In genomic region chr10:50704202-50704601, GRCm38 (mm10) we compare ENCODE assay signal across 9 mouse cellular contexts.
DNase-seq lines count a peak whose midpoint lies in the region; ATAC-seq and TF ChIP-seq lines count a peak whose summit lies in the region.
"Had no signal": no experiment of that assay in that cellular context is flagged by ENCODE, and none has a peak within 500 bp of the region (broad histone marks: within the 10 kb centered on the region; RNA-seq: fewer than 3 reads in every experiment).

No protein-coding gene starts in this region.

- H3K27me3 ChIP-seq in forebrain, embryonic 14.5 days (replicated peaks; ENCODE audit: control insufficient read depth, insufficient read depth, low read length) = no peaks in the 10 kb centered on the region
- no peaks in the 10 kb centered on the region for H3K27me3 ChIP-seq in kidney, embryonic 16.5 days (ENCODE audit: insufficient read depth, low read length)
- H3K27me3 ChIP-seq in limb, embryonic 14.5 days (ENCODE audit: control insufficient read depth, insufficient read depth, low read length) = no peaks in the 10 kb centered on the region
- no peaks in the 10 kb centered on the region for H3K27me3 ChIP-seq in neural tube, embryonic 12.5 days (replicated peaks)

- no peak overlapping the region for H3K9ac ChIP-seq in forebrain, embryonic 14.5 days (ENCODE audit: low read length)
- H3K9ac ChIP-seq in kidney, embryonic 16.5 days (replicated peaks; ENCODE audit: low read length) = no peak overlapping the region
- H3K9ac ChIP-seq in limb, embryonic 14.5 days (ENCODE audit: low read depth, low read length, severe bottlenecking) = no peak overlapping the region
- H3K9ac ChIP-seq in neural tube, embryonic 12.5 days = no peak overlapping the region

- peak; percentile 94 for ATAC-seq in forebrain, embryonic 14.5 days
- peak; percentile 61; the same call in 1 of the 2 replicates for ATAC-seq in kidney, embryonic 16.5 days (ENCODE audit: low FRiP score, low TSS enrichment)
- ATAC-seq in limb, embryonic 14.5 days (ENCODE audit: low FRiP score, low read depth) = peak; percentile 67; the same call in 1 of the 2 replicates
- peak; percentile 75 for ATAC-seq in neural tube, embryonic 12.5 days (ENCODE audit: low FRiP score, low read depth)

- H3K9me3 ChIP-seq in forebrain, embryonic 14.5 days (replicated peaks; ENCODE audit: control insufficient read depth, low read length) = no peaks in the 10 kb centered on the region
- no peaks in the 10 kb centered on the region for H3K9me3 ChIP-seq in kidney, embryonic 16.5 days (ENCODE audit: low read length)
- no peaks in the 10 kb centered on the region for H3K9me3 ChIP-seq in limb, embryonic 14.5 days (ENCODE audit: control insufficient read depth, low read length)
- H3K9me3 ChIP-seq in neural tube, embryonic 12.5 days = no peaks in the 10 kb centered on the region

- WGBS in forebrain, embryonic 14.5 days = 12% methylated on average over 6 of the region's 6 CpGs
- WGBS in kidney, embryonic 16.5 days = 18% methylated on average over 6 of the region's 6 CpGs
- WGBS in limb, embryonic 14.5 days = 18% methylated on average over 6 of the region's 6 CpGs
- 33% methylated on average over 6 of the region's 6 CpGs for WGBS in neural tube, embryonic 12.5 days

- peak; percentile 5 for DNase-seq in ovary, postnatal 14 days (ENCODE audit: low spot score)
- DNase-seq in ovary, postnatal 10 days (ENCODE audit: low spot score) = no peak
- peak; percentile 27 for DNase-seq in c-Kit-negative CD71-positive TER-119-positive erythroid progenitor cells, embryonic 14.5 days (ENCODE audit: low read depth, low spot score)
- peak; percentile 94 for DNase-seq in forebrain, embryonic 14.5 days (ENCODE audit: low spot score)
- DNase-seq in limb, embryonic 14.5 days (ENCODE audit: low spot score) = peak; percentile 86
- DNase-seq in urinary bladder, adult 2 months (ENCODE audit: low spot score) = no peak

- H3K36me3 ChIP-seq in forebrain, embryonic 14.5 days (ENCODE audit: control insufficient read depth, insufficient read depth, low read length) = no peaks in the 10 kb centered on the region
- H3K36me3 ChIP-seq in kidney, embryonic 16.5 days (ENCODE audit: insufficient read depth, low read length) = no peaks in the 10 kb centered on the region
- H3K36me3 ChIP-seq in limb, embryonic 14.5 days (ENCODE audit: control insufficient read depth, insufficient read depth, low read length) = 0 out of 2 replicates have a peak, but pooled peaks cover 17% of the 10 kb centered on the region
- no peaks in the 10 kb centered on the region for H3K36me3 ChIP-seq in neural tube, embryonic 12.5 days

- H3K27ac ChIP-seq in forebrain, embryonic 14.5 days (ENCODE audit: low read depth, low read length) = no peak overlapping the region
- H3K27ac ChIP-seq in kidney, embryonic 16.5 days (ENCODE audit: low read length) = no peak overlapping the region
- H3K27ac ChIP-seq in limb, embryonic 14.5 days (replicated peaks; ENCODE audit: low read depth, low read length) = no peak overlapping the region
- H3K27ac ChIP-seq in neural tube, embryonic 12.5 days = no peak overlapping the region

- no peaks in the 10 kb centered on the region for H3K4me1 ChIP-seq in forebrain, embryonic 14.5 days (ENCODE audit: control insufficient read depth, insufficient read depth, low read length)
- H3K4me1 ChIP-seq in kidney, embryonic 16.5 days (ENCODE audit: insufficient read depth, low read length) = no peaks in the 10 kb centered on the region
- no peaks in the 10 kb centered on the region for H3K4me1 ChIP-seq in limb, embryonic 14.5 days (ENCODE audit: control insufficient read depth, insufficient read depth, low read length)
- no peaks in the 10 kb centered on the region for H3K4me1 ChIP-seq in neural tube, embryonic 12.5 days

- H3K4me2 ChIP-seq in forebrain, embryonic 14.5 days (ENCODE audit: low read length) = no peak overlapping the region
- no peak overlapping the region for H3K4me2 ChIP-seq in kidney, embryonic 16.5 days (replicated peaks; ENCODE audit: low read depth, low read length)
- H3K4me2 ChIP-seq in limb, embryonic 14.5 days (replicated peaks; ENCODE audit: low read depth, low read length, severe bottlenecking) = no peak overlapping the region
- H3K4me2 ChIP-seq in neural tube, embryonic 12.5 days (replicated peaks) = no peak overlapping the region

- no peak for TF ChIP-seq POLR2A in limb, embryonic 14.5 days (IDR thresholded peaks at IDR 0.05; ENCODE audit: borderline replicate concordance, extremely low read depth, insufficient read depth, insufficient read length)

- H3K4me3 ChIP-seq in forebrain, embryonic 14.5 days (ENCODE audit: low read depth, low read length) = no peak overlapping the region
- H3K4me3 ChIP-seq in kidney, embryonic 16.5 days (ENCODE audit: low read length) = no peak overlapping the region
- no peak overlapping the region for H3K4me3 ChIP-seq in limb, embryonic 14.5 days (replicated peaks; ENCODE audit: low read length)
- no peak overlapping the region for H3K4me3 ChIP-seq in neural tube, embryonic 12.5 days
- H3K4me3 ChIP-seq: myocyte had no signal

Comparison
In these comparisons a context has a peak if more than half of its experiments do, and no peak if none do; other contexts are left out.
1. DNase-seq: peak in ovary, postnatal 14 days (single experiment), c-Kit-negative CD71-positive TER-119-positive erythroid progenitor cells, embryonic 14.5 days (single experiment), forebrain, embryonic 14.5 days (single experiment) and limb, embryonic 14.5 days (single experiment); none in ovary, postnatal 10 days (single experiment) and urinary bladder, adult 2 months (single experiment).
2. Peak in every context shown above with its lines, with median percentiles within 50 percentile points of each other: ATAC-seq.